Mouse (Mus musculus) limb, embryonic 13.5 days (tissue): ENCODE results near the gene Mrgprb8. TPM values are rescaled to one million over a fixed set of nuclear protein-coding genes. Genes with fewer than 3 reads are reported as not detected.
"Not testable (repeated sequence)": the region's sequence is repeated elsewhere in the genome, so short reads cannot be mapped to it uniquely, and the experiment has no call there.

Source experiments
- ATAC-seq: fragments of 200-750 bp; cut with Nextera tagmentation; 2 replicates; pipeline ENCODE4 v1.8.0; 2017; ENCODE audit warnings: low read depth, moderate number of reproducible peaks, moderate TSS enrichment; ENCODE audit not compliant: low FRiP score
- H3K27ac ChIP-seq: fragments of 300-500 bp; sonication (generic); 2 replicates; pipeline ENCODE4 v1.5.1; 2015; ENCODE audit warnings: inconsistent platforms, mild to moderate bottlenecking, moderate library complexity
- H3K27me3 ChIP-seq: fragments of 300-500 bp; sonication (generic); 2 replicates; pipeline ENCODE4 v1.6.1; 2015; ENCODE audit warnings: mild to moderate bottlenecking, inconsistent platforms
- H3K36me3 ChIP-seq: fragments of 300-500 bp; sonication (generic); 2 replicates; pipeline ENCODE4 v1.6.1; 2015; ENCODE audit warnings: inconsistent platforms, mild to moderate bottlenecking, moderate library complexity
- H3K4me1 ChIP-seq: fragments of 300-500 bp; sonication (generic); 2 replicates; pipeline ENCODE4 v1.6.1; 2015; ENCODE audit warnings: inconsistent platforms
- H3K4me2 ChIP-seq: fragments of 300-500 bp; sonication (generic); replicated peaks from 2 replicates; pipeline ENCODE4 v1.6.1; 2015; ENCODE audit warnings: inconsistent platforms, mild to moderate bottlenecking, moderate library complexity
- H3K4me3 ChIP-seq: fragments of 300-500 bp; sonication (generic); 2 replicates; pipeline ENCODE4 v1.5.1; 2015; ENCODE audit warnings: moderate library complexity, mild to moderate bottlenecking, inconsistent platforms
- H3K9ac ChIP-seq: fragments of 300-500 bp; sonication (generic); 2 replicates; pipeline ENCODE4 v1.6.1; 2015; ENCODE audit warnings: mild to moderate bottlenecking, inconsistent platforms
- H3K9me3 ChIP-seq: fragments of 300-500 bp; sonication (generic); 2 replicates; pipeline ENCODE4 v1.6.1; 2016; ENCODE audit warnings: inconsistent platforms
- WGBS: fragments of 180-500 bp; shearing (Covaris S2); methylation state at CpG from one replicate; pipeline ENCODE4 v1.1.7; 2015; 5-methylcytosine and 5-hydroxymethylcytosine counted together
- polyA plus RNA-seq: library from polyadenylated mRNA; unstranded; fragments of >200 nt; fragmentation: Nextera tagmentation; extraction: Ambion mirVana; gene quantifications from 2 replicates; pipeline ENCODE4 v1.2.1, GENCODE M21; 2015

Mrgprb8 gene
- not detected in 2 replicates for polyA plus RNA-seq

DNA sequence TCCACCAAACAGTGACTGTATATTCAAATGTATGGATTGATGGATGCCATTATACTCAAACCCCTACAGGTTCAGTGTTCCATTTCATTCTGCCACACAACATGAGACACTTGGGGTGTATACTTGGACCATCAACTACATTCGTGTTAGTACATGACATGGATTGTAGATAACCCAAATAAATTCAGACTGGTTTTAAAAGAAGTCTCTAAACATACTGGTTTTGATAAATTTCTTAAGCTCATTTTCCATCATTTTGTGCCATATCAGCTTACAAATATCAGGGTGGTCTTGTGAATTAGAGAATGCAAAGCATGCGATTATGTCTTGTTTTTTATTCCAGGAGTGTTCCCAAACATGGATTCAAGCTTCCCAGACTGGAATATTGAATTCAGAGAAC is at the start of gene Mrgprb8:
Gene Mrgprb8 (plus strand): TSS at position 301 of the 400 bp plus-strand sequence.
- Histone ChIP-seq H3K4me3 (no peak within 1 kb of the TSS), H3K9ac (no peak within 1 kb of the TSS), H3K4me2 (no peak within 1 kb of the TSS), H3K36me3 (no peaks in the 10 kb centered on the region), H3K9me3 (peaks cover 26% of the 10 kb centered on the region), H3K4me1 (no peaks in the 10 kb centered on the region), H3K27me3 (no peaks in the 10 kb centered on the region), H3K27ac (no peak within 1 kb of the TSS)
- no peak for ATAC-seq
- 71% methylated on average over 2 of the region's 2 CpGs for WGBS

DNA sequence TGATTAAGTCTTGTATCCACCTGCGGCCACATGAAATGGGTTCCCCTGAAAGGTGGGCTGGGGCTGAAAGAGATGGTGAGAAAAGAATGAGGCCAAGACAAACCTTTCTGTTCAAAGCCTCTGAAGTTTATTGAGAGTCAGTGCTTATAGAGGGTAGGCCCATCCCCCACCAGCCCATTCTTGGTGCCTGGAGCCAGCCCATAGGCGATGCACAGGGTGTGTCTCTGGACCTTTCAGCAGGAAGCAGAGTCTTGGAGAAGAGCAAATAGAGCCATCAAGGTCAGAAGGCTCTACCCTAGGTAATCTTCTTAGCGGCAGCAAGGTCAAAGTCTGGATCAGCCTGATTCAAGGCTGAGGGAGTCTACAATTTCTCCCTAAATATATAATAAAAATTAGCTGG is 47.6 kb downstream of the Mrgprb8 start:
- 80% methylated on average over 3 of the region's 3 CpGs for WGBS
- not testable (repeated sequence) for H3K27ac ChIP-seq, H3K4me2 ChIP-seq, H3K9ac ChIP-seq, H3K36me3 ChIP-seq, H3K4me1 ChIP-seq, H3K27me3 ChIP-seq, H3K4me3 ChIP-seq, ATAC-seq
- peaks cover 22% of the 10 kb centered on the region for H3K9me3 ChIP-seq

DNA sequence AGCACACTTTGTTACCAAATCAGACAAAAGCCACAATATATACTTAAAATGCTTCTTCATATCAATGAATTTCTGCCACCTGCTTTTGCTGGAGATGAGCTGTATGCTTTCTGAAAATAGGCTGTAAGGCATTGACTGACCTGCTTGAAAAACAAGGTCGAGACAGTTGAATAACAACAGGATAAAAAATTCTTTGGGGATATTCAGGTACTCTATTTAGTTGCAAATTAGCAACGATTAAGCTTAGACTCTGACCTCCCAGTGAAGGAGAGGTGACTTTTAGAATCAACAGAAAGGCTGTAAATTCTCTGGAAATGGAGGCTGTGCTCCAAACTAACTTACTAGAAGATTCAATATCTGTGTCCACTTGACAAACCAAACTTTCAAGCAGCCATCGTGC is 48.3 kb downstream of the Mrgprb8 start:
- no peak overlapping the region for H3K4me2 ChIP-seq
- no peak overlapping the region for H3K4me3 ChIP-seq
- H3K27me3 ChIP-seq, result no peaks in the 10 kb centered on the region
- 57% methylated on average over 3 of the region's 3 CpGs for WGBS
- no peak overlapping the region for H3K9ac ChIP-seq
- H3K27ac ChIP-seq, result no peak overlapping the region
- no peaks in the 10 kb centered on the region for H3K36me3 ChIP-seq
- ATAC-seq, result no peak
- H3K9me3 ChIP-seq, result peaks cover 19% of the 10 kb centered on the region
- H3K4me1 ChIP-seq, result no peaks in the 10 kb centered on the region

Other genes with a start within 250 kb of the Mrgprb8 start
- not detected in 2 replicates for gene Mrgprb5, start 219.5 kb upstream of the Mrgprb8 start, polyA plus RNA-seq
- not detected in 2 replicates for gene Mrgprb4, start 189.2 kb upstream of the Mrgprb8 start, polyA plus RNA-seq
- not detected in 2 replicates for gene Mrgprb1, start 67.8 kb downstream of the Mrgprb8 start, polyA plus RNA-seq
- not detected in 2 replicates for gene Mrgprx2, start 110.8 kb downstream of the Mrgprb8 start, polyA plus RNA-seq
- not detected in 2 replicates for gene Mrgprb2, start 169.6 kb downstream of the Mrgprb8 start, polyA plus RNA-seq